Mouse (Mus musculus) Patski (cell line): ENCODE measurements around the gene Poglut1. TPM values are rescaled to one million over a fixed set of nuclear protein-coding genes. Genes with fewer than 3 reads are reported as not detected.
"Not testable (repeated sequence)": the region's sequence is repeated elsewhere in the genome, so short reads cannot be mapped to it uniquely, and the experiment has no call there.

ENCODE experiments used
- ATAC-seq: fragments of 100-300 bp; one replicate; pipeline ENCODE4 v1.8.0; 2021
- CTCF ChIA-PET: fragments of 350-600 bp; sonication (Branson Sonifier 250); formaldehyde crosslinking; loops from one replicate; lab custom pipeline; 2022; ENCODE audit warnings: inconsistent platforms; lab: Charles Lee
- POLR2A ChIA-PET: fragments of 350-600 bp; sonication (Branson Sonifier 250); formaldehyde crosslinking; loops from one replicate; lab custom pipeline; 2022; ENCODE audit warnings: antibody characterized with exemption, inconsistent platforms; lab: Charles Lee
- DNase-seq: peaks from one replicate; pipeline ENCODE4 v3.0.0-alpha.2; 2011; ENCODE audit warnings: low read depth, low spot score
- H3K27me3 ChIP-seq: fragments of 371-371 bp; one replicate; pipeline ENCODE4 v1.5.1; 2021
- CTCF ChIP-seq: fragments of 100-300 bp; IDR thresholded peaks from one replicate; pipeline ENCODE4 v1.5.1; 2021
- in situ Hi-C: fragments of 300-500 bp; cut with MboI; formaldehyde crosslinking; loops from 3 replicates; pipeline ENCODE4 v1.11.1; 2018; ENCODE audit warnings: low pct_unique_long_range_greater_than_20kb, mixed read lengths
- polyA plus RNA-seq: library from polyadenylated mRNA; unstranded; gene quantifications from one replicate; pipeline ENCODE4 v1.2.3, GENCODE M21; 2021

Poglut1 gene
- polyA plus RNA-seq, 1 experiment from 2014 or later: 48.0 TPM

- in situ Hi-C loops: loop anchor here (10.0 to 25.0 kb wide), 2 partner anchors 416 to 529 kb away; partner anchors contain the start of gene Gsk3b
- ChIA-PET CTCF (interaction anchor here (0.7 kb wide), 1 partner anchor 14 kb away, joined by 3 read pairs; no protein-coding TSS in a partner anchor), POLR2A (no interaction called here)
Measured at GRCm38 (mm10) chr16:38503528-38503927, 46.5 kb downstream of the Poglut1 start.

DNA sequence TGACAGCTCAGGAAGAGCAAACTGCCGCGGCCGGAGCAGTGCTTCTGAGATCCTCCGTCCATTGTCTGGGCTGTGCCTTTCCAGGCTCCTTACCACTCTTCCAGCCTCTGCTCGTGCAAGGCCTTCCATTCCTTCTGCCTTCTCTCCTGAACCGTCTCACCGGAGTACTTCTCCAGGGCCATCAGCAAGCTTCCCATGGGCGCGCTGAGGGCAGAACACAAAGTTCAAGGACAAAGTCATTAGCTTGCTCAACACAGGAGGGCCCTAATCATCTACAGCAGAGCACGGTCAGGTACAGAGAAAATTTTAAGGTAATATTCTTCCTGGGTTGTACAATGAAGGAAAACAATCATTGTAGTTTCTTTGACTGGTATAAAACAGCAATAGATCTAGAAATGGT is 47.6 kb downstream of the Poglut1 start:
- ChIA-PET CTCF (no interaction called here), POLR2A (no interaction called here)
- no peaks in the 10 kb centered on the region for H3K27me3 ChIP-seq
- DNase-seq: no peak
- in situ Hi-C loops: loop anchor here (10.0 to 25.0 kb wide), 2 partner anchors 415 to 528 kb away; partner anchors contain the start of gene Gsk3b
- ATAC-seq: no peak
- no peak for TF ChIP-seq CTCF

More at GRCm38 (mm10) chr16:38503528-38503927, 46.5 kb downstream of the Poglut1 start:
- no peak for DNase-seq
- no peak for TF ChIP-seq CTCF
- H3K27me3 ChIP-seq: no peaks in the 10 kb centered on the region
- no peak for ATAC-seq

GRCm38 (mm10) chr16:38496604-38497140 is 53.4 kb downstream of the Poglut1 start:
- in situ Hi-C loops: no loop called here
- DNase-seq (no peak), ATAC-seq (no peak)
- ChIA-PET POLR2A (interaction anchor here (0.7 kb wide), 1 partner anchor 29 kb away, joined by 3 read pairs; no protein-coding TSS in a partner anchor), CTCF (interaction anchor here (2.1 kb wide), 1 partner anchor 10 kb away, joined by 8 read pairs; no protein-coding TSS in a partner anchor)
- no peak for TF ChIP-seq CTCF
- H3K27me3 ChIP-seq: no peaks in the 10 kb centered on the region

DNA sequence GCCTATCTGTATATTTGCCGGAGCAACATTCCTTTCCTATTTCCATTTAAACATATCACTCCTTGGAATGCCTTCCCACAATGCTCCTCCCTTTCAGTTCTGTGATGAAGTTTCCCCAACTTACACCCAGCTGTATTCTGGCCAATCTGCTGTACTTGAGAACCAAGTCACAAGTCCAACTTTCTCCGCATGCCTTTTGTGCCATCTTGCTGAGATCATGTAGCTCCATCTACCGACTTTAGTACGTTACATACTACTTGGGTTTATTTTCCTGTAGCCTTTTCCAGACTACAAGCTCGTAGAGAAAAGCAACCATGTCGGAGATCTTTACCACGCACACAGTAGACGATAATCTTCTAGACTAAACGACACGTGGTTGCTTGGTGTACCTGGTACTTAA is 56.2 kb downstream of the Poglut1 start:
- ATAC-seq (no peak), DNase-seq (no peak)
- H3K27me3 ChIP-seq: no peaks in the 10 kb centered on the region
- ChIA-PET POLR2A (no interaction called here), CTCF (interaction anchor here (0.8 to 2.7 kb wide), 2 partner anchors 12 kb away, joined by 3 to 12 read pairs; no protein-coding TSS in a partner anchor)
- in situ Hi-C loops: no loop called here
- no peak for TF ChIP-seq CTCF

DNA sequence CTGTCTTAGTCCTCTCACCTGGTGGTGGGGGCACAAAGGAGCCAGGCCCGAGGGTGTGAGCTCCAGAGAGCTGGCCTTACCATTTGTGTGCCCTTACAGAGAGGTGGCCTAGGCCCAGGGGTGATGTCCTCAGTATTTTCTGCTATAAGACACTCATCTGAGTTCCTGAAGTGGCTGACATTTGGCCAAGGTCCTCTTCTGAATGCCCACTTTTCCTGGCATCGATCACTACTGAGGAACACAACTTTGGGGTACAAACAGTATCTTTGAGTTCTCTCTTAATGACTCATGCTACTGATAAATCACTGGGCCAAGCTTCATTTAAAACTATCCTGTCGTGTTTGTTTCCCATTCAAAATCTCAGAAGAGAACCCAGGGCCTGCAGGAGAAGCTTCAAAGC is 57.5 kb downstream of the Poglut1 start:
- CTCF ChIA-PET: interaction anchor here (1.5 to 2.7 kb wide), 2 partner anchors 11 to 13 kb away, joined by 3 to 12 read pairs; no protein-coding TSS in a partner anchor
- H3K27me3 ChIP-seq: no peaks in the 10 kb centered on the region
- ATAC-seq (no peak), DNase-seq (no peak)
- POLR2A ChIA-PET: no interaction called here
- no peak for TF ChIP-seq CTCF
- in situ Hi-C loops: no loop called here

- in situ Hi-C loops: no loop called here
- TF ChIP-seq CTCF: no peak
- CTCF ChIA-PET: interaction anchor here (1.1 kb wide), 1 partner anchor 140 kb away, joined by 3 read pairs; no protein-coding TSS in a partner anchor
- no peak for DNase-seq
- POLR2A ChIA-PET: interaction anchor here (0.6 kb wide), 1 partner anchor 134 kb away, joined by 6 read pairs; no protein-coding TSS in a partner anchor
- no peak for ATAC-seq
- H3K27me3 ChIP-seq: no peaks in the 10 kb centered on the region
Measured at GRCm38 (mm10) chr16:38483582-38484309, 66.3 kb downstream of the Poglut1 start.

DNA sequence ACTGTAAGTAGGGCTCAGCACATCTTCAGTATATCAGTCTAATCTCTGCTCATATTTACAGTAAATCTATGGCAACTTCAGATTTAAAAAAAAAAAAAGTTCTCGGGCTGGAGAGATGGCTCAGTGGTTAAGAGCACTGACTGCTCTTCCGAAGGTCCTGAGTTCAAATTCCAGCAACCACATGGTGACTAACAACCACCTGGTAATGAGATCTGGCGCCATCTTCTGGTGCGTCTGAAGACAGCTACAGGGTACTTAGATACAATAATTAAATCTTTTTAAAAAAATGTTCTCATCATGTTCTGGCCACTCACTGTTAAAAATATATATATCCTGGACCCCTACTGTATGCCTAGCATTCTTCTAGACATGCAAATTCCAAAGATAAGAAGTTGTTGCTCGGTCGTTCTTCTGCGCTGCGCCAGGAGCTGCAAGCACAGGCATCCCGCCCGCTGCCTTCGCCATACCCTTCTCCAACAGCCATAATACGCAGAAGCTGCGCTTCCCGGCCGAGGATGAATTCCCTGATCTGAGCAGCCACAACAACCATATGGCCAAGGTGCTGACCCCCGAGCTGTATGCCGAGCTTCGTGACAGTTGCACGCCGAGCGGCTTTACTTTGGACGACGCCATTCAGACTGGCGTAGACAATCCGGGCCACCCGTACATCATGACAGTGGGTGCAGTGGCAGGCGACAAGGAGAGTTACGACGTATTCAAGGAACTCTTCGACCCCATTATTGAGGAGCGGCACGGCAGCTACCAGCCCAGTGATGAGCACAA is 67.1 kb downstream of the Poglut1 start:
- TF ChIP-seq CTCF: peak; percentile 67
- CTCF ChIA-PET: interaction anchor here (1.0 to 1.4 kb wide), 3 partner anchors 9 to 18 kb away, joined by 3 read pairs; no protein-coding TSS in a partner anchor
- no peak for DNase-seq
- in situ Hi-C loops: no loop called here
- POLR2A ChIA-PET: interaction anchor here (0.6 kb wide), 1 partner anchor 133 kb away, joined by 6 read pairs; no protein-coding TSS in a partner anchor
- no peaks in the 10 kb centered on the region for H3K27me3 ChIP-seq
- no peak for ATAC-seq

DNA sequence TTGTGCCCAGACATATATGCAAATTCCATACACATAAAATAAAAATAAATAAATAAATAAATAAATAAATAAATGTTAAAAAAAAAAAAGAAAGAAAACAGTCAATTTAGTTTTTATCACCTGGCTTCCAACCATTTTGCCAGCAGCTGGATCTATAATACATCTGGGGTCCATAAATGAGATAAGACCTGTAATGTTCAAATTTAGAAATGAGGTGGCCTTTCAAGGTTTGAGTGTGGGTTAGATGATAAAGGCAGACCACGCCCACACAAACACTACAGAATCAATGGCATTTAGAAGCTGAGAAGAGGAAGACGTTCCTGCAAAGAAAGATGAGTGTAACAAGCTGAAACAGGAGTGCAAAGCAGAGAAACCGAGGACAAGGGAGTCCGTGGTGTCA is 68.7 kb downstream of the Poglut1 start:
- POLR2A ChIA-PET: no interaction called here
- H3K27me3 ChIP-seq: no peaks in the 10 kb centered on the region
- no peak for DNase-seq
- no peak for TF ChIP-seq CTCF
- no peak for ATAC-seq
- CTCF ChIA-PET: interaction anchor here (0.7 to 1.4 kb wide), 3 partner anchors 10 to 20 kb away, joined by 3 to 4 read pairs (median 3); no protein-coding TSS in a partner anchor
- in situ Hi-C loops: no loop called here

- no peak for TF ChIP-seq CTCF
- DNase-seq: no peak
- POLR2A ChIA-PET: no interaction called here
- no peak for ATAC-seq
- in situ Hi-C loops: no loop called here
- CTCF ChIA-PET: no interaction called here
- H3K27me3 ChIP-seq: no peaks in the 10 kb centered on the region
Measured at GRCm38 (mm10) chr16:38478296-38478695, 71.8 kb downstream of the Poglut1 start.

DNA sequence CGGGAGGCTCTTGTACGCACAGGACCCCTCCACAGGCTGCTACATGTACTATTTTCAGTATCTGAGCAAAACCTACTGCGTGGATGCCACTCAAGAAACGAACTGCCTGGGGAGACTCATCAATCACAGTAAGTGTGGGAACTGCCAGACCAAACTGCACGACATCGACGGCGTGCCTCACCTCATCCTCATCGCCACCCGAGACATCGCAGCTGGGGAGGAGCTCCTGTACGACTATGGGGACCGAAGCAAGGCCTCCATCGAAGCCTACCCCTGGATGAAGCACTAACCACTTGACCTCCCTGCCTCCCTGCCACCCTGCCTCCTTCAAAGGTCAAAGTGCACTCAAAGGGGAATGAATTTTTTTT is 72.8 kb downstream of the Poglut1 start:
- ATAC-seq, in situ Hi-C loops, CTCF ChIA-PET, DNase-seq, POLR2A ChIA-PET, H3K27me3 ChIP-seq: not testable (repeated sequence)
